Mouse (Mus musculus): ENCODE results near the gene Slc25a21. TPM values are rescaled to one million over a fixed set of nuclear protein-coding genes. Genes with fewer than 3 reads are reported as not detected.
A peak's percentile ranks its signal among the peaks of the same experiment; 100 is the strongest.

Gene Slc25a21
- polyA plus RNA-seq, 1 experiment from 2014 or later = 1.3 TPM

DNA sequence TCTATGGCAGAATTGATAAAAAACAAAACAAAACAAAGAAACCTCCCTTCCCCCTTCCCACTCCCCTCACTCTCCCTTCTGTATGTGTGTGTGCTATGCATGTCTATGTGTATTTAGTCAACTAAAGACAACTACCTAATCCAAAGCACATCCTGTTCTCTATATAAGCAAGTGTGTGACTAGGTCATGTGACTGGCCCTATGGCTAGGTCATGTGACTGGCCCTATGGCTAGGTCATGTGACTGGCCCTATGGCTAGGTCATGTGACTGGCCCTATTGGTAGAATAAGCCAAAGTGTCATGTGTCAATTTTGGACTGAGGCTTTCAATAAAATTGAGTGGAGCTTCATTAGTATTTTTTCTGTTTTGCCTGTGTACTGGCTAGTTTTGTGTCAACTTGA lies 324.1 kb downstream of the Slc25a21 start:
- DNase-seq (ENCODE audit: low spot score) = no peak
- no peak overlapping the region for H3K4me2 ChIP-seq (ENCODE audit: low read depth, severe bottlenecking)

DNA sequence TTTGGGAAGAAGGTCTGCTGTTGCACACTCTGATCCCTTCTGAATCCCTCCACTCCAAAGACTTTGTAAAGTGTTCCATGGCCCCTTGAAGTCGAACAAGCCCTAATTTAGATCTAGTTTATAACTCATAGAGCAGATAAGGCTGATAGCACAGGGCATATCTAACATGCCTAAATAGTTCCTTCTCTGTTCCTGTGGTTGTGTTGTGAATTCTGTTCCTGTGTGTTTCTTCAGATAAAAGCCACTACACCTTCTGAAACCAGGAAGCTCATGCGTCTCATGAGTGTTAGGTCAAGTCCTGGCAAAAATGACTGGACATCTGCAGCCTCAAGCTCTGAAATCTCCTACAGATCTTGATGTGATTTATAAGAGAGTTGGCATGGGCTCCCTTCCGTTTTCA lies 326.7 kb downstream of the Slc25a21 start:
- Histone ChIP-seq H3K36me3 (ENCODE audit: control insufficient read depth, insufficient read depth, low read length) (no peaks in the 10 kb centered on the region), H3K4me1 (ENCODE audit: control insufficient read depth, insufficient read depth, low read length) (no peaks in the 10 kb centered on the region), H3K9ac (ENCODE audit: low read length) (no peak overlapping the region), H3K9me3 (ENCODE audit: control insufficient read depth, low read length) (no peaks in the 10 kb centered on the region), H3K4me2 (ENCODE audit: low read depth, severe bottlenecking) (no peak overlapping the region), H3K27ac (replicated peaks; ENCODE audit: low read depth, low read length) (no peak overlapping the region), H3K4me3 (ENCODE audit: low read depth, low read length) (no peak overlapping the region), H3K27me3 (ENCODE audit: control insufficient read depth, insufficient read depth, low read length) (no peaks in the 10 kb centered on the region)
- ATAC-seq (ENCODE audit: insufficient number of reproducible peaks, low FRiP score, low TSS enrichment, low read depth) (no peak), DNase-seq (ENCODE audit: low spot score) (no peak)
- 81% methylated on average over 3 of the region's 3 CpGs for WGBS

More for the DNA sequence above, 324.1 kb downstream of the Slc25a21 start:
- no peaks in the 10 kb centered on the region for H3K4me1 ChIP-seq (ENCODE audit: control insufficient read depth, insufficient read depth, low read length)
- no peak for ATAC-seq (ENCODE audit: insufficient number of reproducible peaks, low FRiP score, low TSS enrichment, low read depth)
- no peak overlapping the region for H3K9ac ChIP-seq (ENCODE audit: low read length)
- no peak overlapping the region for H3K27ac ChIP-seq (replicated peaks; ENCODE audit: low read depth, low read length)
- no peak overlapping the region for H3K4me3 ChIP-seq (ENCODE audit: low read depth, low read length)
- H3K36me3 ChIP-seq (ENCODE audit: control insufficient read depth, insufficient read depth, low read length) = no peaks in the 10 kb centered on the region
- no peaks in the 10 kb centered on the region for H3K9me3 ChIP-seq (ENCODE audit: control insufficient read depth, low read length)
- no peaks in the 10 kb centered on the region for H3K27me3 ChIP-seq (ENCODE audit: control insufficient read depth, insufficient read depth, low read length)

DNA sequence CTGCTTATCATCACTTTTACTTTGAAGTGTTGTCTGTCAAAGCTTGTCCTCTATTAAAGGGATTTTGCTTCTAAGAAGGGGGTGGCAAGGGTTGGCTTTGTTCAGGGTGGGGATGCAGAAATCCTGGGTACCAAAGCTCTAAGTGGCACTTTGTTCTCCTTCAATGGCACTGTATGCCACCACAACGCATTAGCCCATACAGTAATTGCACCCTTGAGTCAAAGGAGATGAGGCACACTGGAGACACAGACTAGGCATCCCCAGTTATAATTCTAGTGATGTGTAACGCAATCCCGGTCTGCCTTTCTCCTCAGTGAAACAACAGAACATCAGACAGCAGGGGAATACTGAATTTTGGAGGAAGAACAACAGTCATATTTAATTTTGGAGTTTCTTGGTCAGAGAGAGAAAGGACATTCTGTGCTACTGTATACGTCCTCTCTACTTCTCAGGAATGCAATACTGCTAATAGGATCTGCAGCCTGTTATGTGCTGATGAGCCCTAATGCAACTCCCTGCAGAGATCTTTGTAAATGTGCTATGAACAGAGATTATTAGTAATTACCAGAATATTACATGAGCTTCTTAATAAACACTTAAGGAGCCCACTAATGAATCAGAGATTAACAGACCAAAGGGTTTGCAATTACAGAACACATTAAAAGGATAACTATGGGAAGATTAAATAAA lies 333.3 kb downstream of the Slc25a21 start:
- no peak for ATAC-seq (ENCODE audit: insufficient number of reproducible peaks, low FRiP score, low TSS enrichment, low read depth)
- WGBS = 81% methylated on average over 4 of the region's 4 CpGs

DNA sequence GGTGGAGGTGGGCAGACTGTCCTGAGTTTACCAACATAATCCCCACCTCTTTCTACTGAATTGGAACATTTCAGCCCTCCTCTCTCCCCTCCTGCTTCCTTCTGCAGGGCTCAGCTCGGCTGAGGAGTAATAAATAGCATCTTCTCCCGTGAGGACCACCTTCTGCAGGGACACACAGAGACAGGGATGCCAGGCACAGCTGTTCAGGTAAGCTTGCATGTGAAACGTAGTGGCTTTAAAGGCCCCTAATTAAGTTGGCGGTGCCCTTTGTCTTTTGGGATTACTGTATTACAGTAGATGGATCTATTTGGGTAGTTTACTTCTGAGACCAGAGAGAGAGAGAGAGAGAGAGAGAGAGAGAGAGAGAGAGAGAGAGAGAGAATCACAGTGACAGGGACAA lies 344.6 kb downstream of the Slc25a21 start:
- DNase-seq (ENCODE audit: low spot score) = no peak
- Histone ChIP-seq H3K27me3 (ENCODE audit: control insufficient read depth, insufficient read depth, low read length) (no peaks in the 10 kb centered on the region), H3K9me3 (ENCODE audit: control insufficient read depth, low read length) (no peaks in the 10 kb centered on the region), H3K4me2 (ENCODE audit: low read depth, severe bottlenecking) (no peak overlapping the region), H3K36me3 (ENCODE audit: control insufficient read depth, insufficient read depth, low read length) (no peaks in the 10 kb centered on the region), H3K9ac (ENCODE audit: low read length) (no peak overlapping the region), H3K4me1 (ENCODE audit: control insufficient read depth, insufficient read depth, low read length) (no peaks in the 10 kb centered on the region), H3K4me3 (ENCODE audit: low read depth, low read length) (no peak overlapping the region), H3K27ac (replicated peaks; ENCODE audit: low read depth, low read length) (no peak overlapping the region)
- WGBS = 43% methylated on average over 4 of the region's 4 CpGs
- ATAC-seq (ENCODE audit: insufficient number of reproducible peaks, low FRiP score, low TSS enrichment, low read depth) = no peak

More for the DNA sequence above, 333.3 kb downstream of the Slc25a21 start:
- Histone ChIP-seq H3K27ac (replicated peaks; ENCODE audit: low read depth, low read length) (no peak overlapping the region), H3K4me1 (ENCODE audit: control insufficient read depth, insufficient read depth, low read length) (0 out of 2 replicates have a peak, but pooled peaks cover 3% of the 10 kb centered on the region), H3K27me3 (ENCODE audit: control insufficient read depth, insufficient read depth, low read length) (no peaks in the 10 kb centered on the region), H3K36me3 (ENCODE audit: control insufficient read depth, insufficient read depth, low read length) (no peaks in the 10 kb centered on the region), H3K9me3 (ENCODE audit: control insufficient read depth, low read length) (no peaks in the 10 kb centered on the region), H3K4me3 (ENCODE audit: low read depth, low read length) (no peak overlapping the region), H3K9ac (ENCODE audit: low read length) (no peak overlapping the region), H3K4me2 (ENCODE audit: low read depth, severe bottlenecking) (no peak overlapping the region)
- no peak for DNase-seq (ENCODE audit: low spot score)

DNA sequence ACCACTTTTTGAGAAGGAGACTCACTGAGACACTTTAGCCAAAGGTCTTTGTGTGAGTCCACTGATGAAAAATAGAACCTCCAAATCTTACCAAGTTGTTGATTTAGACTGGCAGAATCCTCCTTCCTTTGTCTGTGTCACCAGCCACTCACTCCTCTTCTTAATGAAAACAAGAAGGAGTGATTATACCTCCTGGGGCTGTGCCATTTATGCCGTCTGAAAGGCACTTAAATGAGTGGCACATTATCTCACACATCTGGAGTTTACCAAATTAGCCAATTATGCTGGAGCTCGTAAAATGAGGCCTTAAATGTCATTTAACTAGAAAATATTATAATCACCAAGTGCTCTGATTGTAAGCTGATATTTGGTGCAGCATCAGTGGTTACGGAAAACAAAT lies 345.8 kb downstream of the Slc25a21 start:
- Histone ChIP-seq H3K4me2 (ENCODE audit: low read depth, severe bottlenecking) (no peak overlapping the region), H3K9me3 (ENCODE audit: control insufficient read depth, low read length) (no peaks in the 10 kb centered on the region), H3K27ac (replicated peaks; ENCODE audit: low read depth, low read length) (no peak overlapping the region), H3K4me1 (ENCODE audit: control insufficient read depth, insufficient read depth, low read length) (no peaks in the 10 kb centered on the region), H3K4me3 (ENCODE audit: low read depth, low read length) (no peak overlapping the region), H3K9ac (ENCODE audit: low read length) (no peak overlapping the region), H3K27me3 (ENCODE audit: control insufficient read depth, insufficient read depth, low read length) (no peaks in the 10 kb centered on the region), H3K36me3 (ENCODE audit: control insufficient read depth, insufficient read depth, low read length) (no peaks in the 10 kb centered on the region)
- ATAC-seq (ENCODE audit: insufficient number of reproducible peaks, low FRiP score, low TSS enrichment, low read depth) = no peak
- DNase-seq (ENCODE audit: low spot score) = no peak
- 16% methylated on average over 3 of the region's 3 CpGs for WGBS

DNA sequence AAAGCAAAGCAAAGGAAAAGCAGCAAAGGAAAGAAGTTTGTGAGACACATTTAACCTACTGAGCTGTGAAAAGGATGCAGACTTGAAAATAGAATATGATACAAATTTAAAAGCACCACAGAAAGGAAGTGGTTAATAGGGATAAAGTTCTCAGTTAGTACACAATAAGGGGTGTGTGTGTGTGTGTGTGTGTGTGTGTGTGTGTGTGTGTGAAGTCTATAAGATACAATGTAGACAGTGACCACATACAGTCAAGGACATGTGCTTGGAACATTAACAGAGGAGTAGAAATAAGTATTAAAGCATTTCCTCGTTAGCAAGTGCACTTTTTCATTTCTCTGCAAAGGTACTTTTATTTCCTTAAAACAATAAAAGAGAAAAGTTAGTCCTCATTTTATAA lies 367.3 kb downstream of the Slc25a21 start:
- whole genome bisulfite sequencing = 77% methylated on average over 1 of the region's 1 CpGs
- H3K9ac ChIP-seq (ENCODE audit: low read length) = no peak overlapping the region
- H3K9me3 ChIP-seq (ENCODE audit: control insufficient read depth, low read length) = no peaks in the 10 kb centered on the region
- H3K27ac ChIP-seq (replicated peaks; ENCODE audit: low read depth, low read length) = no peak overlapping the region
- DNase-seq (ENCODE audit: low spot score) (no peak), ATAC-seq (ENCODE audit: insufficient number of reproducible peaks, low FRiP score, low TSS enrichment, low read depth) (no peak)
- H3K4me1 ChIP-seq (ENCODE audit: control insufficient read depth, insufficient read depth, low read length) = 0 out of 2 replicates have a peak, but pooled peaks cover 4% of the 10 kb centered on the region
- H3K27me3 ChIP-seq (ENCODE audit: control insufficient read depth, insufficient read depth, low read length) = peaks cover 4% of the 10 kb centered on the region; the same call in 1 of the 2 replicates
- no peaks in the 10 kb centered on the region for H3K36me3 ChIP-seq (ENCODE audit: control insufficient read depth, insufficient read depth, low read length)
- no peak overlapping the region for H3K4me3 ChIP-seq (ENCODE audit: low read depth, low read length)
- no peak overlapping the region for H3K4me2 ChIP-seq (ENCODE audit: low read depth, severe bottlenecking)

DNA sequence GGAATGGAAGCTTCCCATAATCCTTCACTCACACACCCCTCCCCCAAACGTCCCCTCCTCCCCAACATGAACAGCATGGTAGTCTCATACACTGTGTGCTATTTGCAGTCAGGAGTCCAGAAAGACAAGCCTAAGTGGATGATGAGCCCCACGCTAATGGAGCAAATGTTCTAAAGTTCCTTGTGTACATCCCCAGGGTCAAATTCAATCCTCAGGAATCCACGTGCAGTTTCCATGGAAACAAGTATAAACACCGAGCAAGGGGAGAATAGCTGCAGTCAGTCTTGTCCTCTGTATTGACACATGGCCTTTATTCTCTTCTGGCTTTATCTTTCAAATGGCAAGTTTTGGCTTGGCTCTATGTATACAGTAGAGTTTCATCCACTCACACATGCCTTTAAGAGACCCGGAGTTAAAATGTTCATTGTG lies 367.8 kb downstream of the Slc25a21 start:
- H3K27ac ChIP-seq (replicated peaks; ENCODE audit: low read depth, low read length) = no peak overlapping the region
- no peaks in the 10 kb centered on the region for H3K36me3 ChIP-seq (ENCODE audit: control insufficient read depth, insufficient read depth, low read length)
- WGBS = 40% methylated on average over 5 of the region's 5 CpGs
- H3K4me1 ChIP-seq (ENCODE audit: control insufficient read depth, insufficient read depth, low read length) = 0 out of 2 replicates have a peak, but pooled peaks cover 4% of the 10 kb centered on the region
- peaks cover 4% of the 10 kb centered on the region; the same call in 1 of the 2 replicates for H3K27me3 ChIP-seq (ENCODE audit: control insufficient read depth, insufficient read depth, low read length)
- H3K9me3 ChIP-seq (ENCODE audit: control insufficient read depth, low read length) = no peaks in the 10 kb centered on the region
- no peak overlapping the region for H3K9ac ChIP-seq (ENCODE audit: low read length)
- H3K4me2 ChIP-seq (ENCODE audit: low read depth, severe bottlenecking) = no peak overlapping the region
- DNase-seq (ENCODE audit: low spot score) (no peak), ATAC-seq (ENCODE audit: insufficient number of reproducible peaks, low FRiP score, low TSS enrichment, low read depth) (no peak; the same call in 1 of the 2 replicates)
- H3K4me3 ChIP-seq (ENCODE audit: low read depth, low read length) = no peak overlapping the region

DNA sequence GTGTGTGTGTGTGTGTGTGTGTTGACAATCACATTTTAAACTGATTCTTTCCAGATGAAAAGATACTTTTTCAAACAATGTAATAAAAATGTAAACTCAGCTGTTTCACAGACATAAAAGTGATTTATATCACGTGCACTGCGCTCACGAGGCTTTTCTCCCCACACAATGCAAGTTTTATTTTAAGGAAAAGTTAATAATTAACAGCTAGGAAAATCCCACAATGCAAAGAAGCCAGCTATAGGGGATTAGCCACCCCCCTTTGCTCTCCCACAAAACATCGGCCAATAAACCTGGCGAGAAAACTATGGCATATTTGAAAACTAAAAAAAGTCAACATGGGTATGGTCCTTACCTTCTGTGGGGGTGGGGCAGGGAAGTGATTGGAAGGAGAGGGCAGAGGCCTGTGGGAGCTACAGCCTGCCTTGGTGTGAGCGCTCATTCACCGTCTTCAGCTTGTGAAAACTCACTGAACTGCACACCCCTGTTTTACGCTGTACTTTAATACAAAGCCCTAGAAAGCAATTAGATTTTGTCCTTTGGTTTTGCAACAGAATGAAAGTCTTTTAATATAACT lies 369.4 kb downstream of the Slc25a21 start:
- DNase-seq (ENCODE audit: low spot score) (peak; percentile 58), ATAC-seq (ENCODE audit: insufficient number of reproducible peaks, low FRiP score, low TSS enrichment, low read depth) (peak; percentile 64; the same call in 1 of the 2 replicates)
- H3K4me3 ChIP-seq (ENCODE audit: low read depth, low read length) = no peak overlapping the region
- peaks cover 4% of the 10 kb centered on the region; the same call in 1 of the 2 replicates for H3K27me3 ChIP-seq (ENCODE audit: control insufficient read depth, insufficient read depth, low read length)
- 0 out of 2 replicates have a peak, but pooled peaks cover 4% of the 10 kb centered on the region for H3K4me1 ChIP-seq (ENCODE audit: control insufficient read depth, insufficient read depth, low read length)
- no peak overlapping the region for H3K27ac ChIP-seq (replicated peaks; ENCODE audit: low read depth, low read length)
- no peaks in the 10 kb centered on the region for H3K9me3 ChIP-seq (ENCODE audit: control insufficient read depth, low read length)
- H3K36me3 ChIP-seq (ENCODE audit: control insufficient read depth, insufficient read depth, low read length) = no peaks in the 10 kb centered on the region
- H3K9ac ChIP-seq (ENCODE audit: low read length) = no peak overlapping the region
- WGBS = 34% methylated on average over 8 of the region's 8 CpGs
- H3K4me2 ChIP-seq (ENCODE audit: low read depth, severe bottlenecking) = no peak overlapping the region

Measured in limb, embryonic 11.5 days (tissue).